Mouse (Mus musculus) CD4-positive, CD25-positive, alpha-beta regulatory T cell, adult 2 months (primary cell): ENCODE results near the gene Hmga2.

Experiments
- DNase-seq: peaks from one replicate; pipeline ENCODE4 v3.0.0-alpha.2; 2012; ENCODE audit warnings: low read depth, low spot score

Hmga2 gene

DNA sequence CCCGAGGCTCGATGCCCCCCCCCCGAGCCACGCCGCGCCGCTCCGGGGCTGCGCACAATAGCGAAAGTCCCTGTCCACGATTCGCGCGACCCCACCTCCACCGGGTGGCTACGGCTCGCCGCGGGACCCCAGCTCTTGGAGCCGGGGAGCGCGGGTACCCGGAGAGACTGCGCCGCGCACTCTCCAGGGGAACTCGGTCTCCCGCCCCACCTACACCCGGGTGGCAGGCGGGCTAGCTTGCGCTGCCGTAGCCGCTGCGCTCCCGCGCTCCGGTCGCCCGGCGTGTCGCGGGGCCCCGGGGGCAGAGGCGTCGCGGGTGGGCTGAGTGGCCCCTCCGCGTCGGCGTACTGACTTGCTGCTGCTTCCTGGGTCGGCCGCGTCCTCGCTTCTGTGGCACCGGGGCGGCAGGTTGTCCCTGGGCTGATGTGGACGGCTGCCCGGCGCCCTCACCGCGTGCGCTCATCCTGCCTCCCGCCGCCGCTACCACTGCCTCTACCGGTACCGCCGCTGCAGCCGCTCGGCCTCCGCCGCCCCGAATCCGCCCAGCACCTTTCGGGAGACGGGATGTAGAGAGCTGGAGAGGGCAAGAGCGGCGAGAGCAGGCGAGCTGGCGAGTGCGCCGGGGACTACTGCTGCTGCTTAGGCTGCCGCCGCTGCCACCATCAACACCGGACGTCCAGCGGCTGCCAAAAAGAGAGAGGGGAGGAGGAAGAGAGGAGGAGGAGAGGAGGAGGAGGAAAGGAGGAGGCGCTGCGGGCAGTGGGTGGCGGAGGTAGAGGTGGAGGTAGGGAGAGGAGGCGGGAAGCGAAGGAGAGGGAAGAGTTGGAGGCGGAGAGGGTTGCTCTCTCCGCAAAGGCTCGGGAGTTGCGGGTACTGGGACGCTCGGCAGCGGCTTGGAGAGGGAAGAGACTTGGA lies at the start of gene Hmga2:
Gene Hmga2 (minus strand): TSS at position 869 of the 915 bp plus-strand sequence.
- no peak for DNase-seq

DNA sequence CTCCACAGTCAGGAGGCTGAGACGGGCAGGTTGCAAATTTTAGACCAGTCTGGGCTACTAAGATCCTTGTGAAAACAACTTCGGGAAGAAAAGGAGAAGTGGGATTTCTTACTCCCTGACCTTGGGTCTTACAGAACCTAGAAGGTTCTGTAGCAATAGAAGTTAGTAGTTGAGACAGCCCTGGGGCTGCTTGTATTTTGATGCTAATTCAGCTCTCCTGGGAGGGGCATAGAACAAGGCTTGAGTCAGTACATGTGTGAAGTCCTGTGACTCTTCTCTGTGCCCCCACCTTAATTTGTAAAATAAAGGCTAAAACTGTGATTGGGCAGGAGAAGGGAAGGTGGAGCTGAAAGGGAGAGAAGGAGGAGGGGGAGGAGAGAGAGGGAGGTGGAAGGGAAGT lies 46.7 kb upstream of the Hmga2 start:
- DNase-seq = no peak

DNA sequence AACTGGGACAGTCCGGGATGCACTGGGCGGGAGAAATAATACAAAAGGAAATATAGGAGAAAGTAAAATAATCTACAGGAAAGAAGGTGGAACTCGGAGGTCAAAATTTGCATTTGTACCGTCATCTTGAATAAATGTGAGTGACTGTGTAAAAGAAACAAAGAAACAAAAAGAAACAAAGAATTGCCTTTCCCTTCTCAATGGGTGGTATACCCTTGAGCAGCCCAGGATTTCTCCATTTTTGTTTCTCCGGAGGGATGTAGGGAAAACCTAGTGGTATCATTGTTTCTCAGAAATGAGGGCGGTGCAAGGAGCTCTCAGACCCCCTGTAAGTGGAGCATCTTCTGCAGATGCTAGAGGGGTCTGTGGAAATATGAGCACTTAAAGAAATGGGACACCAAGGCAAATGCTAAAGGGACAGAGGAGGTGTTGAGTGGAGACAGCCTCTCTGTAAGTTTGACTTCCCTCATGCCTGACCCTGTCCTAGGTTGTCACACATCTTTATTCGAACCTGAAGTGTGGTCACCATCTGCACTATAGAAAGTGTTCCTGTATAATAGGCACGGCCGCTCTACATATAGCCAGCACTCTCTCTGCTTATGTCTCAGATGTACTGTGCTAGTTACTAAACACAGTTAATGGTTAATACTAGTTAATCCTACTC lies 45.8 kb upstream of the Hmga2 start:
- no peak for DNase-seq

- DNase-seq = no peak
Observed at GRCm38 (mm10) chr10:120516311-120516710, 40.0 kb upstream of the Hmga2 start.

DNA sequence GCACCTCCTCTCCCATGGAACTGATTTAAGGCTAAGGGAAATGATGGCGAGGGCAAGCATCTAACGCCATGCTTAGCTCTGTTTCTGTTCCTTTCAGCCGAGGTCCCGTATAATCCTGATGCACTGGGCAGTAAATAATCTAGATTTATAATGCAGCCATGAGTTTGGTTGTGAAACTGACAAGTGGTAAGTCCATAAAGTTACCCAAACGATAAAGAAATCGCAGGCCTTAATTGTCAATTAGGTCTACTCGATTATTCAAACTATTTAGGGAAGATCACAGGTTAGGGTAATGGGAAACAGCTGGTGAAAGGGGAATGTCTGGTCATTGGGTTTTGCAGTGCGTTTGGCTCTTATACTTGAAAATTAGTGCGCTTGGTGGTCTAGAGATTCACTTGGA lies 37.5 kb upstream of the Hmga2 start:
- no peak for DNase-seq

DNA sequence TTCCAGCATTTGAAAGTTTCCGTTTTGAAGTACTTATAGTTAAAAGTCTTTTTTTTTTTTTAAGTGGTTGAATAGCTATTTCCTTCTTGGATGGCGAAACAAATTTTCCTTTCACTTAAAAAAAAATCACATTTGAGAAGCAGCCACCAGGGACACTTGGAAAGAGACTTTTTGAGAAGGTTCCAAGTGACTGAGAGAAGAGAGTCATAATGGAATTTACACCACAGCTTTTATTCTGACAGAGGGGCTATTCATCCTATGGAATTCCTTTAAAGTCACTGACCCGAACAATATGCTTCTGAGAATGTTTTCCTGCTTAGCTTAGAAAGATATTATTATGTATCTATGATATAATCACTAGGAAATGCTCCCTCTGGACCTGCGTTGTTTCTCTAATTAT lies 36.7 kb upstream of the Hmga2 start:
- no peak for DNase-seq

DNA sequence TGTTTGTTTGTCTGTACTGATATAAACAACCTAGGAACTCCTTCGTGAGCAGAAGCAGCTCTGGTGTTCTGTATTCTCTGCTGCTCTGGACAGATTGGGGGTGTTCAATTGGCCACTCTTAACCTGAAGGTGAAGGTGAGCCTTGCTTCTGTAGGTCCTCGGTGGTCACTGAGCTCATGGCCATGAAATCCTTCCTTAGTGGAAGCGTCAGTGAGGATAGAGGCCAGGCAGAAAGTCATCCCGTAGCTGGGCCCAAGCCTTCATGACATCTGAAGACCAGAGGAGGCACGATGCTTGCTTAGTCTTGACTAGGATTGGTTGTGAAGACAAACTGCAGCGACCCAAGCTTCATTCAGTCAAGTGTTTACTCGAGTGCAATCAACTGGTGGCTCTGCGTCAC lies 35.9 kb upstream of the Hmga2 start:
- no peak for DNase-seq

DNA sequence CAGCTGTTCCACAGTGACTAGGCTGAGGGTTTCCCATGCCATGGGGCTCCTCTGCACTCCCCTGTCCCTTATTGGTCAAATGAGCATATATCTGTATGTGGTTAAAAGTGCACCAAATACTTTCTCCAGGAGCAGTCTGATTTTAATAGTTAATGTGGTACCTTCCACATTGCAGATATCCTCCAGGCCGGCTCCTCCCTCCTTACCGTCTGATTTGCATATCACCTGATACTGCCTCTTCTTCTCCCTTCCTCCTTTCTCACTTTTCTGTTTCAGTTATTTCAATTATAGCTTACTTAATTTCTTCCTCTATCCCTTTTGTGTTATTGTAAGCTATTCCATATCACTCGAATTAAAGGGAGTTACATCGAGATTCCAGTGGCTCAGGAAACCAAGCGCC lies 27.7 kb upstream of the Hmga2 start:
- DNase-seq = no peak

- no peak for DNase-seq
Observed at GRCm38 (mm10) chr10:120500794-120501193, 24.5 kb upstream of the Hmga2 start.

DNA sequence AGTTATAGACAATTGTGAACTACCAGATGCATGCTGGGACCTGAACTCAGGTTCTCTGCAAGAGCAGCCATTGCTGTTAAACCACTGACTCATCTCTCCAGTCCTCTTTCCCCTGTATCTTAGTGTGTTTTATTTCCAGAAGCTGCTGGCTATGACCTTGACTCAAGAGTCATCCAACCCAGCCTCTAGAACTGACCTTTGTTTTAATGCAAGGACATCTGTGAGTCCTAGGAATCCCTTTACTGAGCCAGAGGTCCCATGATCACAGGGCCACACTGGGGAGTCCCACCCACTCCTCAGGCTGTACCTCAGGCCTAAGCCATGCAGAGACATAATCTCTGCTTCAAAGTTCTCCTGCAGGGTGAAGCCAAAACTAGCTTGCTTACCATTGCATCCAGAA lies 21.8 kb upstream of the Hmga2 start:
- no peak for DNase-seq

GRCm38 (mm10) chr10:120494653-120495052 lies 18.4 kb upstream of the Hmga2 start:
- DNase-seq = no peak

DNA sequence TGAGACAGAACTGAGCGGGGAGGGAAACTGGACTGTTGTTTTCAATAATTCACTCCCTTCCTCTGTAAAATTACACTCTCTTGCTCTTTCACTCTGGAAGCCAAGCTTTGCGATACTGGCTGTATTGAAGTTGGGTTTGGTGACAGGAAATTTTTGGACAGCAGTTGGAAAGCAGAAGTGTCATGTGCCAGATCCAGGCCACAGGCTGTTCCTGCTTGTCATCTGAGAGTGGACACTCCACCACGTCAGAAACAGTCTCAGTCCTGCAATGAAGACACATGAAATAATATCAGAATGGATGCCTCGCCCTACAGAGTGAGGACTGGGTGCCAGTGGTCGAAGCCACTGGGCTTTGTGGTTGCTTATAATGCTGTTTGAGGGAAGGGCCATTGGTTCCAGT lies 15.2 kb upstream of the Hmga2 start:
- DNase-seq = no peak

DNA sequence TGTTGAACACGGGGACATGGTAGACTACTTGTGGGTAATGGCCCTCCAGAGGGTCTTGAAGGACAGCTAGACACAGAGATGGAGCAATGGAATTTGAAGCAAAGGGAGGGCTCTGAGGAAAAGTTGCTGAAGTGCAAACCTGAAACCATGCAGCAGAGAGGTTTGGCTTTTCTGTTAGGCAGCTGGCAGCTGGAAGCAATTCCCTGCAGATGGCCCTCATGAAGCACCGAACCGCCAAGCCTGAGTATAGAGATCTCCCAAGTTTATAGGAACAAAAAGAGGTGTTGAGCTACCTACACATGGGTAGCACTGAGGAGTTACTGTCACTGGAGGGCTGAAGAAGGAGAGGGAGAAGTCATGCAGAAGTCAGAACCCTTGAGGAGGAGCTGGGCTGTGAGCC lies 13.3 kb upstream of the Hmga2 start:
- no peak for DNase-seq

GRCm38 (mm10) chr10:120488526-120488925 lies 12.3 kb upstream of the Hmga2 start:
- DNase-seq = no peak

DNA sequence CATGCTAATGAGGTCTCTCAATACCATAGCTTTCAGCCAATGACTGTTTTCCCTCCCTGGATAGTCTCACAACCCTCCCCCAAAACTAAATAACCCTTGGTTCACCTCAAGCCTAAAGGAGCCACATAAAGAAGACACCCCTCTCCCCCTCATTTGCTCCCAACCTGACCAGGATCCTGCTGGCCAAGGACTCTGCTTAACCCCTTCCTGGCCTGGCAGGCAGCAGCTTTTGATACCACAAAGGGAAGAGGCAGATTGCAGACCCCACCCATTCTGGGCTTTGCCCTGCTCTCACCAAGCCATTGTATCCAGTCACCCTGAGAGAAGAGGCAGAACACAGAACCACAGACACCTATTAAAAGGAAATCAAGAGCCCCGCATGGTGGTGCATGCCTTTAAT lies 11.6 kb upstream of the Hmga2 start:
- DNase-seq = no peak

- DNase-seq = no peak
Observed at GRCm38 (mm10) chr10:120485461-120485860, 9.2 kb upstream of the Hmga2 start.

- DNase-seq = no peak
Observed at GRCm38 (mm10) chr10:120484144-120484543, 7.9 kb upstream of the Hmga2 start.

DNA sequence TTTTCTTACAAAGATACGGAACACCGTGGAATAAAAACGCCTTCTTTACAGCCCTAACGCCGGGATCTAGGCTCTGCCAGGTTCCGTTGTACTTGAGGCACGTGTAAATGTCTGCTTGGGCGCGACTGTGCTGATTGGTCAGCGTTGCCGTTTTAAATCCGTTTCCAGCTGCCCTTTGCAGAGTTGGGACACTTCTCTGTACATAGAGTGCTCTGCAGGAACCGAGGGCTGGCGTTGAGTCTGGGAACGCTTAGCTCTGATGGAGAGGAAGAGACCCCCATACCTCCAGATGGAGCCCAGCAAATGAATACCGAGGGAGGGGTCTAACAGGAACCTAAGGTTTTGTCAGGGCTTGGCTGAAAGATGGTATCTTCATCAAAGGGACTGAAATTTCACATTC lies 1.9 kb upstream of the Hmga2 start:
- no peak for DNase-seq

- DNase-seq = no peak
Observed at GRCm38 (mm10) chr10:120477501-120477900, 1.2 kb upstream of the Hmga2 start.

GRCm38 (mm10) chr10:120476516-120477336 lies 457 bp upstream of the Hmga2 start:
- no peak for DNase-seq

GRCm38 (mm10) chr10:120475041-120475541 lies 1.2 kb downstream of the Hmga2 start:
- DNase-seq = no peak

GRCm38 (mm10) chr10:120474301-120474700 lies 2.0 kb downstream of the Hmga2 start:
- no peak for DNase-seq
